Mouse (Mus musculus): ENCODE measurements around the gene Ccnd3.

- TF ChIP-seq CTCF (conservative IDR thresholded peaks at IDR 0.05; ENCODE audit: insufficient read depth, insufficient read length, low read depth, low read length) (no peak), POLR2A (IDR thresholded peaks at IDR 0.05; ENCODE audit: low read depth, low read length) (no peak)
Measured at GRCm38 (mm10) chr17:47596162-47596838, 91.4 kb downstream of the Ccnd3 start.
